Comparison of ENCODE assay signal across 16 mouse cellular contexts in genomic region chr1:144055476-144056213, GRCm38 (mm10). TPM values are rescaled to one million over a fixed set of nuclear protein-coding genes. Genes with fewer than 3 reads are reported as not detected.
DNase-seq lines count a peak whose midpoint lies in the region; ATAC-seq lines count a peak whose summit lies in the region.
"Had no signal": no experiment of that assay in that cellular context is flagged by ENCODE, and none has a peak within 500 bp of the region (broad histone marks: within the 10 kb centered on the region; RNA-seq: fewer than 3 reads in every experiment).

No protein-coding gene starts in this region.

- peak overlapping the region; percentile 88 for H3K27ac ChIP-seq in heart, embryonic 11.5 days (ENCODE audit: low read depth, low read length)
- H3K27ac ChIP-seq: limb, embryonic 12.5 days; liver, embryonic 15.5 days had no signal

- no peaks in the 10 kb centered on the region for H3K4me1 ChIP-seq in heart, embryonic 11.5 days (ENCODE audit: control insufficient read depth, insufficient read depth, low read length)
- H3K4me1 ChIP-seq: limb, embryonic 12.5 days; liver, embryonic 15.5 days; megakaryocyte, embryonic 14.5 days had no signal

- intact Hi-C loops in heart, postnatal 25 days (cut with DNase I) = loop anchor here (2.0 kb wide), 1 partner anchor 37 kb away; no protein-coding TSS in a partner anchor
- intact Hi-C loops in left cerebral cortex, postnatal 36 days (cut with DNase I) = no loop called here

- no peaks in the 10 kb centered on the region for H3K36me3 ChIP-seq in heart, embryonic 11.5 days (ENCODE audit: control insufficient read depth, insufficient read depth, low read length)
- H3K36me3 ChIP-seq: G1E; limb, embryonic 12.5 days; liver, embryonic 15.5 days had no signal

- no peaks in the 10 kb centered on the region for H3K9me3 ChIP-seq in heart, embryonic 11.5 days (replicated peaks; ENCODE audit: control insufficient read depth, low read length)
- H3K9me3 ChIP-seq: G1E; limb, embryonic 12.5 days; liver, embryonic 15.5 days; megakaryocyte, embryonic 14.5 days had no signal

- WGBS in heart, embryonic 11.5 days (ENCODE audit: insufficient replicate concordance) = 45% methylated on average over 13 of the region's 13 CpGs

- H3K9ac ChIP-seq in heart, embryonic 11.5 days (ENCODE audit: low read depth, low read length) = no peak overlapping the region
- H3K9ac ChIP-seq: limb, embryonic 12.5 days; liver, embryonic 15.5 days had no signal

- H3K4me2 ChIP-seq in heart, embryonic 11.5 days = peak overlapping the region; percentile 44
- H3K4me2 ChIP-seq: limb, embryonic 12.5 days; liver, embryonic 15.5 days had no signal

- peak; percentile 95 for DNase-seq in heart, adult 11 months
- DNase-seq in heart, postnatal 25 days (ENCODE audit: low spot score) = no peak
- DNase-seq in heart, adult 18-20 months = peak; percentile 69
- DNase-seq in heart, postnatal 4 days = peak; percentile 65
- DNase-seq in spleen, postnatal 4 days (ENCODE audit: low spot score in 2 of 2) = no peak
- DNase-seq in left cerebral cortex, postnatal 36 days (ENCODE audit: low spot score in 2 of 2) = no peak
- DNase-seq: adrenal gland, postnatal 25 days; cerebellum, postnatal 25 days; kidney, adult 11 months; kidney, postnatal 25 days; right cerebral cortex, postnatal 25 days had no signal

- no peaks in the 10 kb centered on the region for H3K27me3 ChIP-seq in heart, embryonic 11.5 days (ENCODE audit: control insufficient read depth, insufficient read depth, low read length)
- H3K27me3 ChIP-seq: limb, embryonic 12.5 days; liver, embryonic 15.5 days; megakaryocyte, embryonic 14.5 days had no signal

- peak; percentile 77 for ATAC-seq in heart, embryonic 11.5 days (replicated peaks; ENCODE audit: insufficient number of reproducible peaks, low FRiP score, low TSS enrichment)

- H3K4me3 ChIP-seq in heart, embryonic 11.5 days (ENCODE audit: low read depth, low read length) = no peak overlapping the region
- H3K4me3 ChIP-seq: limb, embryonic 12.5 days; liver, embryonic 15.5 days; megakaryocyte, embryonic 14.5 days had no signal

RNA-seq across cellular contexts. Expression of gene Rgs2, which starts 51.7 kb away (rescaled TPM):
- 10 to 100 TPM; 41.2 to 57.6 TPM for total RNA-seq in heart, postnatal 25 days (2021)
- total RNA-seq in heart, adult 18-20 months (2021) = 10 to 100 TPM; 31.5 to 37.8 TPM
- 20.2 and 20.9 TPM in 2 replicates for polyA plus RNA-seq in heart, embryonic 11.5 days (2014; fragmentation: Nextera tagmentation; extraction: Ambion mirVana)
- total RNA-seq in heart, postnatal 4 days (2021) = 10 to 100 TPM; 51.0 to 68.0 TPM
- 10 to 100 TPM; 58.5 to 64.2 TPM for total RNA-seq in left cerebral cortex, postnatal 36 days (2021)

Comparison
In these comparisons a context has a peak if more than half of its experiments do, and no peak if none do; other contexts are left out.
1. DNase-seq: peak in heart, adult 11 months (single experiment), heart, adult 18-20 months (2 of 2) and heart, postnatal 4 days (single experiment); none in heart, postnatal 25 days (single experiment), spleen, postnatal 4 days (0 of 2) and left cerebral cortex, postnatal 36 days (0 of 2).